Mouse (Mus musculus) heart, postnatal 0 days (tissue): ENCODE results near the gene Tmem219. TPM values are rescaled to one million over a fixed set of nuclear protein-coding genes. Genes with fewer than 3 reads are reported as not detected.
"Not testable (repeated sequence)": the region's sequence is repeated elsewhere in the genome, so short reads cannot be mapped to it uniquely, and the experiment has no call there.

Experiments
- ATAC-seq: fragments of 200-750 bp; cut with Nextera tagmentation; 2 replicates; pipeline ENCODE4 v1.8.0; 2017; ENCODE audit warnings: low read depth, moderate number of reproducible peaks, moderate library complexity; ENCODE audit not compliant: insufficient read depth
- DNase-seq: peaks from one replicate; pipeline ENCODE4 v3.0.0-alpha.2; 2016; ENCODE audit warnings: low spot score
- H3K27ac ChIP-seq: fragments of 300-500 bp; sonication (generic); 2 replicates; pipeline ENCODE4 v1.5.1; 2014; ENCODE audit warnings: low read depth, mild to moderate bottlenecking
- H3K27me3 ChIP-seq: fragments of 300-500 bp; sonication (generic); 2 replicates; pipeline ENCODE4 v1.6.1; 2014; ENCODE audit warnings: low read length, mixed read lengths; ENCODE audit not compliant: control insufficient read depth, insufficient read depth
- H3K36me3 ChIP-seq: fragments of 300-500 bp; sonication (generic); replicated peaks from 2 replicates; pipeline ENCODE4 v1.6.1; 2014; ENCODE audit warnings: low read length, mixed read lengths; ENCODE audit not compliant: control insufficient read depth, insufficient read depth
- H3K4me1 ChIP-seq: fragments of 300-500 bp; sonication (generic); 2 replicates; pipeline ENCODE4 v1.6.1; 2014; ENCODE audit warnings: antibody characterized with exemption; ENCODE audit not compliant: control insufficient read depth, insufficient read depth
- H3K4me2 ChIP-seq: fragments of 300-500 bp; sonication (generic); 2 replicates; pipeline ENCODE4 v1.6.1; 2014; ENCODE audit warnings: low read depth, mild to moderate bottlenecking, low read length, moderate library complexity
- H3K4me3 ChIP-seq: fragments of 300-500 bp; sonication (generic); 2 replicates; pipeline ENCODE4 v1.5.1; 2014; ENCODE audit warnings: low read depth, low read length
- H3K9ac ChIP-seq: fragments of 300-500 bp; sonication (generic); replicated peaks from 2 replicates; pipeline ENCODE4 v1.6.1; 2014; ENCODE audit warnings: low read depth, low read length, mixed read lengths
- H3K9me3 ChIP-seq: fragments of 300-500 bp; sonication (generic); replicated peaks from 2 replicates; pipeline ENCODE4 v1.6.1; 2016; ENCODE audit warnings: low read length; ENCODE audit not compliant: control insufficient read depth
- CTCF ChIP-seq: IDR thresholded peaks from 2 replicates; pipeline ENCODE4 v1.5.1; 2016; ENCODE audit warnings: antibody characterized with exemption, control low read depth, low read depth
- EP300 ChIP-seq: IDR thresholded peaks from 2 replicates; pipeline ENCODE4 v1.6.1; 2016; ENCODE audit warnings: antibody characterized with exemption, low read depth
- WGBS: fragments of 180-500 bp; shearing (Covaris S2); extraction: QIAGEN DNeasy Blood & Tissue Kit; methylation state at CpG from one replicate; pipeline ENCODE4 v1.1.7; 2014; 5-methylcytosine and 5-hydroxymethylcytosine counted together
- polyA plus RNA-seq: library from polyadenylated mRNA; unstranded; fragments of >200 nt; fragmentation: Nextera tagmentation; extraction: Ambion mirVana; gene quantifications from 2 replicates; pipeline ENCODE4 v1.2.1, GENCODE M21; 2015
- total RNA-seq: library from RNA; depleted of rRNA; stranded (reverse); fragments of >200 nt; gene quantifications from 2 replicates; pipeline ENCODE4 v1.2.3, GENCODE M21; 2014; ENCODE audit warnings: low replicate concordance

Gene Tmem219
- total and polyA plus RNA-seq, 2 experiments from 2014 or later = 20.5 to 30.0 TPM

DNA sequence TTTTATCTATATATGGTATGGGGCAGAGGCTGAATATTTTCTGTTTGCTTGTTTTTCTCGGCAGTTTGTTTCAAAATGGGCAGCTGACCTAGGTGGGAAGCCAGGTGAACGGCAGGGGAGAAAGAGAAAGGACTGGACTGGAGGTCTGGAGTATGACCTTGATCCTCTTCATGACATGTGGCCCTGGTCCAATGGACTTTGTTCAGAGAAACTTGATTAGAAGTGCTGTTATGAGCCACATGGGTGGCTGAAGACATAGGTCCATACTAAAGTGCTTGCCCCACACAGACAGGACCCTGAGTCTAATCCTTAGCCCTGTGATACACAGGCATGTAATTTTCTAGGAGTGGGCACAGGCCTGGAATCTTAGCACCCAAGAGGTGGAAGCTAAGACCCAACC, 1.2 kb downstream of the Tmem219 start:
- TF ChIP-seq EP300 (no peak), CTCF (no peak)
- H3K4me1 ChIP-seq = no peaks in the 10 kb centered on the region
- no peak overlapping the region for H3K9ac ChIP-seq
- no peak overlapping the region for H3K4me3 ChIP-seq
- DNase-seq (no peak), ATAC-seq (no peak)
- 79% methylated on average over 2 of the region's 2 CpGs for WGBS
- H3K27me3 ChIP-seq = no peaks in the 10 kb centered on the region
- no peaks in the 10 kb centered on the region for H3K36me3 ChIP-seq
- no peak overlapping the region for H3K27ac ChIP-seq
- no peaks in the 10 kb centered on the region for H3K9me3 ChIP-seq
- H3K4me2 ChIP-seq = no peak overlapping the region

DNA sequence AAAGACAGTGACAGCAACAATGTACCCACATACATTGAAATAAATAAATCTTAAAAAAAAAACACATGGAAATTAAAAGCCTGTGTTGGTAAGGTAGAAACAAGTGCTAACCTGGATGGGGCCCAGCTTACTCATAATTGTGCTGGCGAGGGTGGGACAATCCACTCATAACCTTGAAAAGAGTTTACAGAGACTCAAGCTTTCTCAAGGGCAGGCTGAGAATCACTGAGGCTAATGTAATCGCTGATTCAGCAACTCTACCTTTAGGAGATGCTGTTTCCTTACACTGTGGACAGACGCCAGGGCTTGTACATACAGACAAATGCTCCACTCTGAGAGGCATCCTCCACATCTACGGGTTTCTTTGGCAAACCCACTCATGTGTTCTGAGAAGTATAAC, 2.7 kb downstream of the Tmem219 start:
- H3K9ac ChIP-seq = no peak overlapping the region
- no peak for ATAC-seq
- WGBS = 72% methylated on average over 4 of the region's 4 CpGs

GRCm38 (mm10) chr7:126918356-126918755, 4.4 kb downstream of the Tmem219 start:
- not testable (repeated sequence) for H3K9ac ChIP-seq, H3K36me3 ChIP-seq, DNase-seq, H3K4me2 ChIP-seq, ATAC-seq, H3K4me3 ChIP-seq, H3K4me1 ChIP-seq, H3K27me3 ChIP-seq, H3K27ac ChIP-seq, H3K9me3 ChIP-seq
- 48% methylated on average over 4 of the region's 4 CpGs for WGBS

More for the DNA sequence above, 2.7 kb downstream of the Tmem219 start:
- Histone ChIP-seq H3K27me3 (no peaks in the 10 kb centered on the region), H3K4me3 (no peak overlapping the region), H3K27ac (no peak overlapping the region), H3K4me2 (no peak overlapping the region), H3K9me3 (no peaks in the 10 kb centered on the region), H3K4me1 (no peaks in the 10 kb centered on the region), H3K36me3 (no peaks in the 10 kb centered on the region)
- DNase-seq = no peak
- no peak for TF ChIP-seq EP300
- TF ChIP-seq CTCF = no peak

- Histone ChIP-seq H3K4me1 (no peaks in the 10 kb centered on the region), H3K4me2 (no peak overlapping the region), H3K4me3 (no peak overlapping the region), H3K9ac (no peak overlapping the region), H3K27ac (no peak overlapping the region), H3K36me3 (no peaks in the 10 kb centered on the region), H3K27me3 (no peaks in the 10 kb centered on the region), H3K9me3 (no peaks in the 10 kb centered on the region)
- ATAC-seq (no peak), DNase-seq (no peak)
- TF ChIP-seq CTCF (no peak), EP300 (no peak)
- WGBS = 72% methylated on average over 3 of the region's 3 CpGs
Measured at GRCm38 (mm10) chr7:126914844-126915243, 7.9 kb downstream of the Tmem219 start.

DNA sequence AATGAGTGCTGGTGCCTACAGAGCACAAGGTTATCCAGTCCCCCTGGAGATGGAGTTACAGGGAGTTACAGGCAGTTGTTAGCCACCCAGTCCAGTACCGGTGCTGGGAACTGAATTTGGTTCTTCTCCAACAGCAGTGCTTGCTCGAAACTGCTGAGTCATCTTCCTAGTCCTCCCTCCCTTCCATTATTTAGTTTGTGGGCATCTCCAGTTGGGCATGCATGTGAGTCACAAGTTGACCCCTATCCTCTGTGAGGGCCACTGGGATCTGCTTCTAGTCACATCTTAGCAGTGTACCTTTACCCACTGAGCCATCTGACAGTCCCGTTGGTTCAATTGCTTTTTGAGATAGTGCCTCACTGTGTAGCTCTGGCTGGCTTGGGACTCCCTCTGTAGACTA, 17.1 kb downstream of the Tmem219 start:
- Histone ChIP-seq H3K9ac (no peak overlapping the region), H3K27me3 (no peaks in the 10 kb centered on the region), H3K27ac (no peak overlapping the region), H3K4me1 (no peaks in the 10 kb centered on the region), H3K9me3 (no peaks in the 10 kb centered on the region), H3K4me2 (no peak overlapping the region), H3K36me3 (no peaks in the 10 kb centered on the region), H3K4me3 (no peak overlapping the region)
- DNase-seq = no peak
- TF ChIP-seq EP300 (no peak), CTCF (no peak)
- ATAC-seq = no peak
- 65% methylated on average over 3 of the region's 3 CpGs for WGBS

GRCm38 (mm10) chr7:126899781-126900180, 22.9 kb downstream of the Tmem219 start:
- not testable (repeated sequence) for ATAC-seq
- 93% methylated on average over 7 of the region's 9 CpGs for WGBS

More at GRCm38 (mm10) chr7:126899781-126900180, 22.9 kb downstream of the Tmem219 start:
- peaks cover 10% of the 10 kb centered on the region; the same call in 1 of the 2 replicates for H3K4me1 ChIP-seq
- H3K27ac ChIP-seq, H3K27me3 ChIP-seq, H3K9me3 ChIP-seq, H3K36me3 ChIP-seq, H3K4me2 ChIP-seq, H3K9ac ChIP-seq, DNase-seq, H3K4me3 ChIP-seq: not testable (repeated sequence)
